Mouse (Mus musculus) MEL (cell line): Measurements from ENCODE around the gene Zfp655.

ENCODE experiments used
- CTCF ChIP-seq, 3 experiments: IDR thresholded peaks in 2 of 3; conservative IDR thresholded peaks in 1 of 3; 2 replicates each; pipeline ENCODE4 v1.5.1; 2011 to 2012; ENCODE audit warnings: low read length in 3 of 3, low read depth in 2 of 3, mild to moderate bottlenecking in 2 of 3, improper control_type of control experiment in 1 of 3, inconsistent platforms in 1 of 3, mixed read lengths in 1 of 3, moderate library complexity in 1 of 3; ENCODE audit not compliant: control insufficient read depth in 1 of 3, insufficient read depth in 1 of 3, poor library complexity in 1 of 3, severe bottlenecking in 1 of 3
- ELF1 ChIP-seq: IDR thresholded peaks from 2 replicates; pipeline ENCODE4 v1.6.1; 2014; ENCODE audit warnings: low read depth, mild to moderate bottlenecking, inconsistent platforms, low read length, improper control_type of control experiment, moderate library complexity
- GATA1 ChIP-seq: IDR thresholded peaks from 2 replicates; pipeline ENCODE4 v1.6.1; 2011; ENCODE audit warnings: low read depth, low read length, improper control_type of control experiment
- MEF2A ChIP-seq: IDR thresholded peaks from 2 replicates; pipeline ENCODE4 v1.6.1; 2014; ENCODE audit warnings: low read depth, mild to moderate bottlenecking, inconsistent platforms, low read length, improper control_type of control experiment; ENCODE audit not compliant: poor library complexity, insufficient replicate concordance, severe bottlenecking; ENCODE audit errors: extremely low read depth
- POLR2A ChIP-seq, 2 experiments: IDR thresholded peaks; 2 replicates each; pipeline ENCODE4 v1.6.1; 2011 to 2012; ENCODE audit warnings: low read length in 2 of 2, mild to moderate bottlenecking in 2 of 2, control low read depth in 1 of 2, improper control_type of control experiment in 1 of 2, low read depth in 1 of 2, moderate library complexity in 1 of 2; ENCODE audit not compliant: control insufficient read depth in 1 of 2, insufficient read depth in 1 of 2, poor library complexity in 1 of 2
- POLR2AphosphoS2 ChIP-seq: IDR thresholded peaks from 2 replicates; pipeline ENCODE4 v1.6.1; 2011; ENCODE audit warnings: low read length, improper control_type of control experiment
- RCOR1 ChIP-seq: IDR thresholded peaks from 2 replicates; pipeline ENCODE4 v1.6.1; 2012; ENCODE audit warnings: low read depth, mild to moderate bottlenecking, inconsistent platforms, low read length, improper control_type of control experiment
- TAL1 ChIP-seq: IDR thresholded peaks from 2 replicates; pipeline ENCODE4 v1.6.1; 2012; ENCODE audit warnings: mild to moderate bottlenecking, inconsistent platforms, low read length, moderate library complexity, mixed read lengths
- ZNF384 ChIP-seq: IDR thresholded peaks from 2 replicates; pipeline ENCODE4 v1.6.1; 2012; ENCODE audit warnings: low read depth, mild to moderate bottlenecking, inconsistent platforms, low read length, improper control_type of control experiment

DNA sequence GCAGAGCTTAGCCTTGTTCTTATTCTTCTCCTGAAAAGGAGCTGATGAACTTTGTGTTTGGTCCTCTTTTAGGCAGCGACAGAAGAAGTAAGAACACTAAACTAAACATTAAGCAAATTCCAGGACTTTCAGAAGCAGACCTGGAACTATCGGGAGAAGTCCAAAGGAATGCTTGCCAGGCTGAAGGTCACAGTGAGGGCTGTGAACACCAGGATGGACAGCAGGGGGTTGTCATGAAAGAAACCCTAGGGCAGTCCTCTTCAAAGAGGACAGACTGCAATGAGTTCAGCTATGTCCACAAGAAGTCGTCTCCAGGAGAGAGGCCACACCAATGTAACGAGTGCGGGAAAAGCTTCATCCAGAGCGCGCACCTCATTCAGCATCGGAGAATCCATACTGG, 11.5 kb upstream of the Zfp655 start:
- TF ChIP-seq POLR2A (IDR thresholded peaks at IDR 0.05; ENCODE audit: control insufficient read depth in 1 of 2, insufficient read depth in 1 of 2, low read depth in 1 of 2, low read length in 2 of 2, poor library complexity in 1 of 2) (no peak), CTCF (IDR thresholded peaks at IDR 0.05 in 2 of 3, conservative IDR thresholded peaks at IDR 0.05 in 1 of 3; ENCODE audit: control insufficient read depth in 1 of 3, insufficient read depth in 1 of 3, low read depth in 2 of 3, low read length in 3 of 3, poor library complexity in 1 of 3, severe bottlenecking in 1 of 3) (no peak), GATA1 (no peak), POLR2AphosphoS2 (no peak), RCOR1 (no peak), MEF2A (no peak), TAL1 (no peak), ELF1 (no peak), ZNF384 (no peak)
